Mouse (Mus musculus) megakaryocyte, adult 5-6 weeks (primary cell): Measurements from ENCODE around the gene Ism1. TPM values are rescaled to one million over a fixed set of nuclear protein-coding genes. Genes with fewer than 3 reads are reported as not detected.

Experiments
- ATAC-seq: 2 replicates; pipeline ENCODE4 v1.8.0; 2016; ENCODE audit warnings: mild to moderate bottlenecking, inconsistent platforms; ENCODE audit not compliant: poor library complexity, severe bottlenecking
- total RNA-seq, 2 experiments: library from RNA; stranded (forward) in 1 of 2; stranded (reverse) in 1 of 2; fragments of 153-499, 151-499 nt in 1 of 2; fragments of 221-1000, 200-1000 nt in 1 of 2; gene quantifications; 2 replicates each; pipeline versions ENCODE4 v1.2.3 to v1.2.4; 2015 to 2017

Ism1 gene
- total RNA-seq (2015), result not detected in 2 replicates
- 0.18 TPM in 1 of 2 replicates, not detected in the other for total RNA-seq (2017)

GRCm38 (mm10) chr2:139677809-139678274, at the start of gene Ism1:
Gene Ism1 (plus strand): TSS chr2:139678178.
- ATAC-seq, result no peak

- no peak for ATAC-seq
Measured at GRCm38 (mm10) chr2:139628731-139629130, 49.2 kb upstream of the Ism1 start.

GRCm38 (mm10) chr2:139629653-139630052, 48.3 kb upstream of the Ism1 start:
- ATAC-seq, result no peak

GRCm38 (mm10) chr2:139634506-139634905, 43.5 kb upstream of the Ism1 start:
- ATAC-seq, result no peak

- no peak for ATAC-seq
Measured at GRCm38 (mm10) chr2:139637861-139638260, 40.1 kb upstream of the Ism1 start.

- no peak for ATAC-seq
Measured at GRCm38 (mm10) chr2:139641757-139642385, 36.1 kb upstream of the Ism1 start.

- no peak for ATAC-seq
Measured at GRCm38 (mm10) chr2:139649518-139649917, 28.5 kb upstream of the Ism1 start.

GRCm38 (mm10) chr2:139656750-139657149, 21.2 kb upstream of the Ism1 start:
- ATAC-seq, result no peak

GRCm38 (mm10) chr2:139671838-139672237, 6.1 kb upstream of the Ism1 start:
- ATAC-seq, result no peak

GRCm38 (mm10) chr2:139672371-139672770, 5.6 kb upstream of the Ism1 start:
- ATAC-seq, result no peak

- no peak for ATAC-seq
Measured at GRCm38 (mm10) chr2:139677065-139677762, 764 bp upstream of the Ism1 start.

GRCm38 (mm10) chr2:139678275-139679140, 530 bp downstream of the Ism1 start:
- ATAC-seq, result no peak

GRCm38 (mm10) chr2:139682540-139682939, 4.6 kb downstream of the Ism1 start:
- no peak for ATAC-seq

GRCm38 (mm10) chr2:139689442-139690003, 11.5 kb downstream of the Ism1 start:
- no peak for ATAC-seq

GRCm38 (mm10) chr2:139693521-139693920, 15.5 kb downstream of the Ism1 start:
- no peak for ATAC-seq

GRCm38 (mm10) chr2:139694638-139695037, 16.7 kb downstream of the Ism1 start:
- ATAC-seq, result no peak

GRCm38 (mm10) chr2:139696578-139696977, 18.6 kb downstream of the Ism1 start:
- no peak for ATAC-seq

GRCm38 (mm10) chr2:139700609-139701008, 22.6 kb downstream of the Ism1 start:
- ATAC-seq, result no peak

- ATAC-seq, result no peak
Measured at GRCm38 (mm10) chr2:139704951-139705350, 27.0 kb downstream of the Ism1 start.

GRCm38 (mm10) chr2:139708194-139708899, 30.4 kb downstream of the Ism1 start:
- ATAC-seq, result no peak
